Mouse (Mus musculus) brown adipose tissue, adult 24 weeks (tissue): ENCODE measurements around the gene Fam186a. TPM values are rescaled to one million over a fixed set of nuclear protein-coding genes. Genes with fewer than 3 reads are reported as not detected.
"Not testable (repeated sequence)": the region's sequence is repeated elsewhere in the genome, so short reads cannot be mapped to it uniquely, and the experiment has no call there.

Source experiments
- H3K27ac ChIP-seq: fragments of 200-500 bp; replicated peaks from 2 replicates; pipeline ENCODE4 v1.5.1; 2012; ENCODE audit warnings: low read depth, mild to moderate bottlenecking, low read length
- H3K4me1 ChIP-seq: fragments of 200-500 bp; 2 replicates; pipeline ENCODE4 v1.6.1; 2012; ENCODE audit warnings: low read length, mixed read lengths; ENCODE audit not compliant: control insufficient read depth, insufficient read depth, insufficient read length
- H3K4me3 ChIP-seq: fragments of 200-500 bp; 2 replicates; pipeline ENCODE4 v1.5.1; 2012; ENCODE audit warnings: low read depth, mild to moderate bottlenecking, low read length, moderate library complexity; ENCODE audit not compliant: insufficient read depth
- polyA plus RNA-seq: library from polyadenylated mRNA; stranded (reverse); fragments of >200 nt; gene quantifications from 2 replicates; pipeline ENCODE4 v1.2.4, GENCODE M21; 2012; ENCODE audit not compliant: missing spikeins, insufficient read depth, insufficient read length

Gene Fam186a
- polyA plus RNA-seq: 1.9 and 2.2 TPM in 2 replicates

- peaks cover 9% of the 10 kb centered on the region for H3K4me1 ChIP-seq
- no peak within 1 kb of the TSS for H3K27ac ChIP-seq
- H3K4me3 ChIP-seq: no peak within 1 kb of the TSS
Measured at GRCm38 (mm10) chr15:99966961-99967360, at the start of gene Fam186a. Gene Fam186a, minus strand, starts transcription at chr15:99967061.

- Histone ChIP-seq H3K4me1 (no peaks in the 10 kb centered on the region), H3K4me3 (no peak overlapping the region), H3K27ac (no peak overlapping the region)
Measured at GRCm38 (mm10) chr15:100006180-100006579, 39.3 kb upstream of the Fam186a start.

GRCm38 (mm10) chr15:100004677-100005273, 37.9 kb upstream of the Fam186a start:
- H3K4me3 ChIP-seq: no peak overlapping the region

GRCm38 (mm10) chr15:99999390-99999789, 32.5 kb upstream of the Fam186a start:
- Histone ChIP-seq H3K4me3 (no peak overlapping the region), H3K27ac (no peak overlapping the region), H3K4me1 (no peaks in the 10 kb centered on the region)

More at GRCm38 (mm10) chr15:100004677-100005273, 37.9 kb upstream of the Fam186a start:
- no peak overlapping the region for H3K27ac ChIP-seq
- H3K4me1 ChIP-seq: no peaks in the 10 kb centered on the region

- Histone ChIP-seq H3K27ac (no peak overlapping the region), H3K4me1 (no peaks in the 10 kb centered on the region), H3K4me3 (no peak overlapping the region)
Measured at GRCm38 (mm10) chr15:99997114-99997804, 30.4 kb upstream of the Fam186a start.

- Histone ChIP-seq H3K4me3 (no peak overlapping the region), H3K4me1 (no peaks in the 10 kb centered on the region), H3K27ac (no peak overlapping the region)
Measured at GRCm38 (mm10) chr15:99993100-99993499, 26.2 kb upstream of the Fam186a start.

GRCm38 (mm10) chr15:99979715-99980114, 12.9 kb upstream of the Fam186a start:
- Histone ChIP-seq H3K4me1 (no peaks in the 10 kb centered on the region), H3K27ac (no peak overlapping the region), H3K4me3 (no peak overlapping the region)

GRCm38 (mm10) chr15:99979266-99979665, 12.4 kb upstream of the Fam186a start:
- Histone ChIP-seq H3K4me3 (no peak overlapping the region), H3K4me1 (peaks cover 2% of the 10 kb centered on the region; the same call in 1 of the 2 replicates), H3K27ac (no peak overlapping the region)

- not testable (repeated sequence) for H3K4me3 ChIP-seq, H3K4me1 ChIP-seq, H3K27ac ChIP-seq
Measured at GRCm38 (mm10) chr15:99976121-99976520, 9.3 kb upstream of the Fam186a start.

GRCm38 (mm10) chr15:99974476-99975220, 7.8 kb upstream of the Fam186a start:
- no peak overlapping the region for H3K27ac ChIP-seq
- 0 out of 2 replicates have a peak overlapping the region, but pooled peaks have one; percentile 14 for H3K4me3 ChIP-seq
- peaks cover 7% of the 10 kb centered on the region; the same call in 1 of the 2 replicates for H3K4me1 ChIP-seq

- peak overlapping the region; percentile 85 for H3K27ac ChIP-seq
- H3K4me3 ChIP-seq: peak overlapping the region; percentile 83
- peaks cover 7% of the 10 kb centered on the region; the same call in 1 of the 2 replicates for H3K4me1 ChIP-seq
Measured at GRCm38 (mm10) chr15:99972989-99973911, 6.4 kb upstream of the Fam186a start.

- peak overlapping the region; percentile 83 for H3K4me3 ChIP-seq
- peak overlapping the region; percentile 97 for H3K27ac ChIP-seq
- peaks cover 7% of the 10 kb centered on the region; the same call in 1 of the 2 replicates for H3K4me1 ChIP-seq
Measured at GRCm38 (mm10) chr15:99972361-99972988, 5.6 kb upstream of the Fam186a start.

GRCm38 (mm10) chr15:99970606-99971005, 3.7 kb upstream of the Fam186a start:
- Histone ChIP-seq H3K27ac (peak overlapping the region; percentile 55), H3K4me1 (peaks cover 7% of the 10 kb centered on the region; the same call in 1 of the 2 replicates), H3K4me3 (no peak overlapping the region)

GRCm38 (mm10) chr15:99969765-99970164, 2.9 kb upstream of the Fam186a start, which contains the start of gene Larp4:
Gene Larp4, plus strand, starts transcription at chr15:99970065.
- not testable (repeated sequence) for H3K4me1 ChIP-seq, H3K4me3 ChIP-seq
- H3K27ac ChIP-seq: peak within 1 kb of the TSS; percentile 55
